Mouse (Mus musculus): ENCODE data around the gene B4galt1. TPM values are rescaled to one million over a fixed set of nuclear protein-coding genes. Genes with fewer than 3 reads are reported as not detected.

Gene B4galt1
- polyA plus RNA-seq, 1 experiment from 2014 or later: 7.6 TPM

GRCm38 (mm10) chr4:40857824-40858346, 4.1 kb upstream of the B4galt1 start:
- Histone ChIP-seq H3K9ac (replicated peaks; ENCODE audit: low read length) (no peak overlapping the region), H3K27ac (replicated peaks; ENCODE audit: low read depth, low read length) (no peak overlapping the region), H3K4me1 (ENCODE audit: control insufficient read depth, insufficient read depth, low read length) (peaks cover 9% of the 10 kb centered on the region), H3K27me3 (ENCODE audit: control insufficient read depth, insufficient read depth, low read length) (no peaks in the 10 kb centered on the region), H3K4me2 (ENCODE audit: low read length) (no peak overlapping the region), H3K36me3 (ENCODE audit: control insufficient read depth, insufficient read depth, low read length) (no peaks in the 10 kb centered on the region), H3K4me3 (replicated peaks; ENCODE audit: low read depth, low read length) (no peak overlapping the region), H3K9me3 (ENCODE audit: control insufficient read depth, low read length) (no peaks in the 10 kb centered on the region)
- ATAC-seq (ENCODE audit: low FRiP score, low TSS enrichment) (no peak), DNase-seq (no peak)
- 84% methylated on average over 8 of the region's 8 CpGs for WGBS

- Histone ChIP-seq H3K9me3 (ENCODE audit: control insufficient read depth, low read length) (no peaks in the 10 kb centered on the region), H3K27me3 (ENCODE audit: control insufficient read depth, insufficient read depth, low read length) (no peaks in the 10 kb centered on the region), H3K9ac (replicated peaks; ENCODE audit: low read length) (no peak overlapping the region), H3K36me3 (ENCODE audit: control insufficient read depth, insufficient read depth, low read length) (no peaks in the 10 kb centered on the region), H3K4me1 (ENCODE audit: control insufficient read depth, insufficient read depth, low read length) (peaks cover 20% of the 10 kb centered on the region), H3K4me3 (replicated peaks; ENCODE audit: low read depth, low read length) (no peak overlapping the region), H3K4me2 (ENCODE audit: low read length) (no peak overlapping the region), H3K27ac (replicated peaks; ENCODE audit: low read depth, low read length) (no peak overlapping the region)
- no peak for DNase-seq
- ATAC-seq (ENCODE audit: low FRiP score, low TSS enrichment): no peak
- 66% methylated on average over 6 of the region's 6 CpGs for WGBS
These were observed 2.8 kb upstream of the B4galt1 start for GRCm38 (mm10) chr4:40856571-40856970.

GRCm38 (mm10) chr4:40854387-40854933, 655 bp upstream of the B4galt1 start:
- DNase-seq: no peak
- H3K9ac ChIP-seq (replicated peaks; ENCODE audit: low read length): peak overlapping the region; percentile 88
- peaks cover 23% of the 10 kb centered on the region for H3K4me1 ChIP-seq (ENCODE audit: control insufficient read depth, insufficient read depth, low read length)
- ATAC-seq (ENCODE audit: low FRiP score, low TSS enrichment): peak; percentile 32; the same call in 1 of the 2 replicates
- WGBS: 13% methylated on average over 18 of the region's 18 CpGs
- no peaks in the 10 kb centered on the region for H3K27me3 ChIP-seq (ENCODE audit: control insufficient read depth, insufficient read depth, low read length)
- peak overlapping the region; percentile 69 for H3K4me3 ChIP-seq (replicated peaks; ENCODE audit: low read depth, low read length)
- no peaks in the 10 kb centered on the region for H3K9me3 ChIP-seq (ENCODE audit: control insufficient read depth, low read length)
- no peaks in the 10 kb centered on the region for H3K36me3 ChIP-seq (ENCODE audit: control insufficient read depth, insufficient read depth, low read length)
- peak overlapping the region; percentile 86 for H3K27ac ChIP-seq (replicated peaks; ENCODE audit: low read depth, low read length)
- peak overlapping the region; percentile 88 for H3K4me2 ChIP-seq (ENCODE audit: low read length)

DNA sequence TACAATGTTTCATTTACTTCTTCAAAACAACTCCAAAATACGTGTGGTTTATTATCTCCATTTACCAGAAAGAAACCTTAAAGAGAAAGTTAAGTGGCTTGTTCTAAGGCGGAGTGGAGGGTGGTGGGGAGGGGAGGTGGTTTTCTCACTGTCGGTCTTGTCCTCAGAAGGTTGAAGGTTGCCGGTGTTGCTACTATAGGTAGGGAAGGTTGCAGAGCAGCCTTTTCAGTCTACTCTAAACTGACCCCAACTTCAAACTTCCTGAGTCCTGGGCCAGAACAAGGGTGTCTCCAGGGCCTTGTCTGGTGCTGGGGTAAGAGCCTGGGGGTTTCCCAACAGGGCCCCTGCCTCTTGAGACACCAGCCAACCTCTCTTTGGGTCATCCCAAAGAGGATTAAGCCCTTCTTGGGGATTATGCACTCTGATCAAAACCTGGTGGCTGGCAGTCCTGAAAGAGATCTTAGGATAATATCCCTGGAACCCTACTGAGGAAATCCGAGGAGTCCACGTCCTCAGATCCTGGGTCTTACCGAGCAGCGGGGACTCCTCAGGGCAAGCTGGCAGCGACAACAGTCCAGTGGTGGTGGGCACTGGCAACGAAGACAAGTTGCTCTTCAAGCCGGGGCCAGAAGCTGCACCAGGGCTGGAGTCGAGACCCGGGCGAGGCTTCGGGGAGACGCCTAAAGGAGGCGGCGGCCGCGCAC, 792 bp downstream of the B4galt1 start:
- H3K27ac ChIP-seq (replicated peaks; ENCODE audit: low read depth, low read length): peak overlapping the region; percentile 86
- H3K9ac ChIP-seq (replicated peaks; ENCODE audit: low read length): peak overlapping the region; percentile 88
- no peak for DNase-seq
- H3K4me3 ChIP-seq (replicated peaks; ENCODE audit: low read depth, low read length): peak overlapping the region; percentile 69
- H3K4me1 ChIP-seq (ENCODE audit: control insufficient read depth, insufficient read depth, low read length): peaks cover 23% of the 10 kb centered on the region
- H3K27me3 ChIP-seq (ENCODE audit: control insufficient read depth, insufficient read depth, low read length): no peaks in the 10 kb centered on the region
- WGBS: under 1% methylated on average over 20 of the region's 20 CpGs
- no peaks in the 10 kb centered on the region for H3K9me3 ChIP-seq (ENCODE audit: control insufficient read depth, low read length)
- peak; percentile 3; the same call in 1 of the 2 replicates for ATAC-seq (ENCODE audit: low FRiP score, low TSS enrichment)
- H3K4me2 ChIP-seq (ENCODE audit: low read length): peak overlapping the region; percentile 88
- no peaks in the 10 kb centered on the region for H3K36me3 ChIP-seq (ENCODE audit: control insufficient read depth, insufficient read depth, low read length)

DNA sequence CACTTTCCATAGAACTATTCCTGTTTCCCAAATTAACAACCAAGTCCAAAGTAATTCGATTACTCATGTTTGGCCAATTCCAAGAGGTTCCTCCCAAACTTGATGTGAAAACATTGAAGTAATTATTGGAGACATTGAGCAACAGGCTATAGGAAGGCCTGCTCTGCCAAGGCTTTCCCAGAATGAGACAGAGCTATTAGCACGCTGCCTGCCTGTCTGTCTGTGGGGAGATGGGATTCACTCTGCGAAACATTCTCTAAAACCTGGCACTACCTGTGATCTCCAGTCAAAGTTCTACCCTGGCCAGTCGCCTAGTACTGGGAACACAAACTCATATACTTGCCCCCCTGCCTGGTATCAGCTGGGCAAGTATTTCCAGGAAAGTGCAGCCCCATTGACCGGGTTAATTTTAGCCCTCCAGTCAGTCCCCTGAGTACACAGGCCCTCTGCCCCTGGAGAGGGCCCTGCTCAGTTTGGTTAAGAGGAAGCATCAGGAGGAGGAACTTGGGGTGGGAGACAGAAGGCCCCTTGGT, 1.5 kb downstream of the B4galt1 start:
- Histone ChIP-seq H3K9me3 (ENCODE audit: control insufficient read depth, low read length) (no peaks in the 10 kb centered on the region), H3K4me1 (ENCODE audit: control insufficient read depth, insufficient read depth, low read length) (peaks cover 23% of the 10 kb centered on the region), H3K27me3 (ENCODE audit: control insufficient read depth, insufficient read depth, low read length) (no peaks in the 10 kb centered on the region), H3K4me3 (replicated peaks; ENCODE audit: low read depth, low read length) (peak overlapping the region; percentile 69), H3K4me2 (ENCODE audit: low read length) (peak overlapping the region; percentile 88), H3K27ac (replicated peaks; ENCODE audit: low read depth, low read length) (no peak overlapping the region), H3K9ac (replicated peaks; ENCODE audit: low read length) (peak overlapping the region; percentile 88; the same call in 1 of the 2 replicates), H3K36me3 (ENCODE audit: control insufficient read depth, insufficient read depth, low read length) (no peaks in the 10 kb centered on the region)
- no peak for ATAC-seq (ENCODE audit: low FRiP score, low TSS enrichment)
- DNase-seq: no peak
- WGBS: 35% methylated on average over 5 of the region's 5 CpGs

DNA sequence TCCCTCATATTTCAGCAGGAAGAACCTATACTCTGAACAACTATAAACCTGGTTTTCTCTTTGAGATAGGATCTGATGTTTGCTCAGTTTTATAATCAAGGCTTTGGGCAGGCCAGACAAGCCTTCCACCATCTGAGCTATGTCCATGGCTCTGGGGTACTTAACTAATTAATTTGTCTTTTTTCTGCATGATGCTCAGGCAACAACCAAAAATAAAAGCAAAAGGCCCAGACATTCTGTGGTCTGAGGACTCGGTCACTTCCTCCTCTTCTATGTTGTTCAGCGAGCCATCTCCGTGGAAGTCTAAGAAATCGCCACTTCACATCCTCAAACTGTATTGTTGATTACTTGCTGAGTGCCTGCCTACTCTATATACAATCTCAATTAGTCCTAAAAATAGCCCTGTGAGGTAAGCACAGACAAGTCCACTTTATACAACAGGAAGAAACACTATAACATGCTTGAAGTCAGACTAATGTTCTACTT, 2.0 kb downstream of the B4galt1 start:
- H3K9ac ChIP-seq (replicated peaks; ENCODE audit: low read length): no peak overlapping the region
- H3K36me3 ChIP-seq (ENCODE audit: control insufficient read depth, insufficient read depth, low read length): no peaks in the 10 kb centered on the region
- H3K27ac ChIP-seq (replicated peaks; ENCODE audit: low read depth, low read length): no peak overlapping the region
- H3K4me1 ChIP-seq (ENCODE audit: control insufficient read depth, insufficient read depth, low read length): peaks cover 23% of the 10 kb centered on the region
- H3K9me3 ChIP-seq (ENCODE audit: control insufficient read depth, low read length): no peaks in the 10 kb centered on the region
- WGBS: 65% methylated on average over 4 of the region's 4 CpGs
- peak overlapping the region; percentile 88 for H3K4me2 ChIP-seq (ENCODE audit: low read length)
- no peaks in the 10 kb centered on the region for H3K27me3 ChIP-seq (ENCODE audit: control insufficient read depth, insufficient read depth, low read length)
- H3K4me3 ChIP-seq (replicated peaks; ENCODE audit: low read depth, low read length): no peak overlapping the region
- ATAC-seq (ENCODE audit: low FRiP score, low TSS enrichment): no peak
- DNase-seq: no peak

GRCm38 (mm10) chr4:40851031-40851762, 2.6 kb downstream of the B4galt1 start:
- Histone ChIP-seq H3K4me1 (ENCODE audit: control insufficient read depth, insufficient read depth, low read length) (peaks cover 23% of the 10 kb centered on the region), H3K27me3 (ENCODE audit: control insufficient read depth, insufficient read depth, low read length) (no peaks in the 10 kb centered on the region), H3K4me2 (ENCODE audit: low read length) (peak overlapping the region; percentile 88), H3K9ac (replicated peaks; ENCODE audit: low read length) (no peak overlapping the region), H3K4me3 (replicated peaks; ENCODE audit: low read depth, low read length) (no peak overlapping the region), H3K36me3 (ENCODE audit: control insufficient read depth, insufficient read depth, low read length) (no peaks in the 10 kb centered on the region), H3K27ac (replicated peaks; ENCODE audit: low read depth, low read length) (no peak overlapping the region), H3K9me3 (ENCODE audit: control insufficient read depth, low read length) (no peaks in the 10 kb centered on the region)
- DNase-seq (no peak), ATAC-seq (ENCODE audit: low FRiP score, low TSS enrichment) (no peak)
- WGBS: 79% methylated on average over 6 of the region's 6 CpGs

DNA sequence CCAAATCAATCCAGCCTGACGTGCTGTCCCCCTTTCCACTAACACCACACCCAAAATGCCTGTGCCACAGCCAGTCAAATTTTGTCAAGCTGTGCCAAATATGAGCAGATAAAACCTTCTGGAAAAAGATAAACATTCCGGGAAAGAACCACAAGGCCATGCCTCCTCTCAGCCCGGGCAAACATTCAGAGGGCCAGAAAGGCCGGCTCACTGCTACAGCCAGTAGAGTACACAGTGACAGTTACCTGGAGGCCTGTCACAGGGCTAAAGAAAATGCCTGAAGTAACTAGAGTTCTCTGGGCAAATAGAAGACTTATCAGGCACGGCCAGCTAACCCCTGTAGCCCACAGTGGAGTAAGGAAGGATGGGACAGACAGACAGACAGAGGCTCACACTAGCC, 3.2 kb downstream of the B4galt1 start:
- peaks cover 23% of the 10 kb centered on the region for H3K4me1 ChIP-seq (ENCODE audit: control insufficient read depth, insufficient read depth, low read length)
- H3K4me3 ChIP-seq (replicated peaks; ENCODE audit: low read depth, low read length): no peak overlapping the region
- no peak for ATAC-seq (ENCODE audit: low FRiP score, low TSS enrichment)
- H3K9ac ChIP-seq (replicated peaks; ENCODE audit: low read length): no peak overlapping the region
- no peaks in the 10 kb centered on the region for H3K27me3 ChIP-seq (ENCODE audit: control insufficient read depth, insufficient read depth, low read length)
- 84% methylated on average over 5 of the region's 5 CpGs for WGBS
- no peak overlapping the region for H3K4me2 ChIP-seq (ENCODE audit: low read length)
- DNase-seq: no peak
- no peak overlapping the region for H3K27ac ChIP-seq (replicated peaks; ENCODE audit: low read depth, low read length)
- no peaks in the 10 kb centered on the region for H3K36me3 ChIP-seq (ENCODE audit: control insufficient read depth, insufficient read depth, low read length)
- no peaks in the 10 kb centered on the region for H3K9me3 ChIP-seq (ENCODE audit: control insufficient read depth, low read length)
